Mouse (Mus musculus): ENCODE results near the gene Fgr.
"Not testable (repeated sequence)": the region's sequence is repeated elsewhere in the genome, so short reads cannot be mapped to it uniquely, and the experiment has no call there.

Fgr gene

DNA sequence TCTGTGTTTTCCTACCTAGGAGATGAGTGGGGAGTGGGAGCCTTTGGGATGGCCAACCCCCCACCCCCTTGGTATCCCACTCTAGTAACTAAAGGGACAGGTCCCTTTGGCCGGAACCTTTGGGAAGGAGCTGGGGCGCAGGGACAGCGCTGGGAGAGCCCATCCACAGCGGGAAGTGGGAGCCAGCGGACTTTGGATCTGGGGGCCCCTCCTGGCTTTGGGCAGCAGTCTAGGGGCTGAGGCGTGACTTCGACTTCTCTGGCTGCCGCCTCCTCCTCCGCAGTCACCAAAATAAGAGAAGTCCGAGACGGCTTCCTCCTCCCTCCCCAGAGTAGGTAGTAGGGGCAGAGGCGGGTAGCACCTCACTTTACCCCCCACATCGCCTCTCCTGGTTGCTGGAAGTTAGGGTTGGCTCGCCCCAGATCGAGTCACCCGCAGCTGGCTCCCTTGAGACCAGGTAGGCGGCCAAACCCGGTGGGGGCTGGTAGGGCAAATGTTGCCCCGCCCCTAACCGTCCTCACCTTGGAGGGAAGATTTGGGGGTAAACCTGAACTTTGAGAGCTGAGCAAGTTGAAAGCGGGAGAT, at the start of gene Fgr:
Gene Fgr, plus strand, starts transcription at position 282 of the 585 bp plus-strand sequence.
- no peak for DNase-seq (ENCODE audit: low read depth, low spot score)

DNA sequence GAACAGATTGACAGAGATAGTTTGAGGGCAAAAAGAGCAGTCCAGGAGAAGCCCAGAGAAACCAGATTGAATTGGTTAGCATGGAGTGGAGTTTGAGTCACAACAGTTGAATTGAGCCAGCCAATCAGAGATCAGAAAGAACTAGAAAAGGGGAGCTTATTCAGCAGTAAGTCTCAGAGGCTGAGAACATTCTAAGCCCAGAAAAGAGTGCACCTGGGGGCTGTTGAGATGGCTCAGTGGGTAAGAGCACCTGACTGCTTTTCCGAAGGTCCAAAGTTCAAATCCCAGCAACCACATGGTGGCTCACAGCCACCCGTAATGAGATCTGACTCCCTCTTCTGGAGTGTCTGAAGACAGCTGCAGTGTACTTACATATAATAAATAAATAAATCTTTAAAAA, 47.4 kb upstream of the Fgr start:
- DNase-seq (ENCODE audit: low read depth, low spot score), result not testable (repeated sequence)

DNA sequence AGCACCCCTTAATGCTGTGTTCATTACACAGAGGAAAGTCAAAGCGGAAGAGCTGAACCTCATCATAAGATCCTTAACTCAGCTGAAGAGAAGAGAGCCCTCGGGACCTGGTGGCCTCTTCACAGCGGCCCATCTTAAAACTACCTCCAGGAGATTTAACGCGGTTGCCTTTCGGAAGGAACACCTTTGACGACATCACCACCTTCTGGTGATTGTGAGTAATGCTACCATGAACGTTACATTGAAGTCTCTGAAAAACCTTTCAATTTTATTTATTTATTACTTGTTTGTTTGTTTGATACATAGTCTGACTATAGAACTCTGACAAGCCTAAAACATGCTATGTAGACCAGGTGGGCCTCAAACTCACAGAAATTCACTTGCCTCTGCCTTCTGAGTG, 43.1 kb upstream of the Fgr start:
- DNase-seq (ENCODE audit: low read depth, low spot score), result peak; percentile 82

DNA sequence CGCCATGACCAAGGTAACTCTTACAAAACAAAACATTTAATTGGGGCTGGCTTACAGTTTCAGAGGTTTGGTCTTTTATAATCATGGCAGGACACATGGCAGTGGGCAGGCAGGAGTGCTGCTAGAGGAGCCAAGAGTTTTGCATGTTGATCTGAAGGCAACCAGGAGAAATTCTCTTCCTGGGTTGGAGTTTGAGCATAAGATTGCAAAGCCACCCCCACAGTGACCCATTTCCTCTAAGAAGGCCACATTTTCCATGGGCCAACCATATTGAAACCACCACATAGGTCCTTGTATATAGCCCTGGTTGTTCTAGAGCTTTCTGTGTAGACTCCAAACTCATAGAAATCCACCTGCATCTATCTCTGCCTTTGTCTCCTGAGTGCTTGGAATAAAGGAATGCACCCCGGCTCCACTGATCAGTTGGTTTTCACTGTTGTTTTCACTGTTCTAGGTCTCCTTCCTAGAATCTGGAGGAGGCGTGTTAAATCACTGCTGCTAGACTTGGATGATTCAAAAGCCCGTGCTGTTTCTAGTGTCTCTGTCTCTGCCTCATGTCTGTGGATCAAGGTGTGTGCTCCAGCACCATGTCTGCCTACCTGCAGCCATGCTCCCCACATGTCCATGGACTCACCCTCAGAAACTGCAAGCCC, 41.0 kb upstream of the Fgr start:
- no peak for DNase-seq (ENCODE audit: low read depth, low spot score)

DNA sequence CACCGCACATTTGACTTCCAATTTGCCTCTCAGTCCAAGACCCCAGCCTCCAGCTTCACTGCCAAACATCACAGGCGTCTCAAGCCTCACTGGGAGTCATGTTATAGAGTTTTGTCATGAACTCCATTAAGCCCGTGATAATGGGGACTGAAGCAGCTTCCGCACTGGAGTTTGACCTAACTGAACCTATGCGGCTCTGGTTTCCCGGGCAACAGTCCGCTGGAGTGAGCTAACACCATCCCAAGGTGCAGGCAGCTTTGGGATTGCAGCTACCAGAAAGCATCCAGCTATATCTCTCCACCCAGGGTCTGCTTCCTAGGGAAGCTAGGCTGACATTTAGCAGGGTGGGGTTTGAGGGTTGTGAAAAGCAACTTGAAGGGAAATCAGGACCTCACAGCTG, 39.3 kb upstream of the Fgr start:
- DNase-seq (ENCODE audit: low read depth, low spot score), result peak; percentile 37

DNA sequence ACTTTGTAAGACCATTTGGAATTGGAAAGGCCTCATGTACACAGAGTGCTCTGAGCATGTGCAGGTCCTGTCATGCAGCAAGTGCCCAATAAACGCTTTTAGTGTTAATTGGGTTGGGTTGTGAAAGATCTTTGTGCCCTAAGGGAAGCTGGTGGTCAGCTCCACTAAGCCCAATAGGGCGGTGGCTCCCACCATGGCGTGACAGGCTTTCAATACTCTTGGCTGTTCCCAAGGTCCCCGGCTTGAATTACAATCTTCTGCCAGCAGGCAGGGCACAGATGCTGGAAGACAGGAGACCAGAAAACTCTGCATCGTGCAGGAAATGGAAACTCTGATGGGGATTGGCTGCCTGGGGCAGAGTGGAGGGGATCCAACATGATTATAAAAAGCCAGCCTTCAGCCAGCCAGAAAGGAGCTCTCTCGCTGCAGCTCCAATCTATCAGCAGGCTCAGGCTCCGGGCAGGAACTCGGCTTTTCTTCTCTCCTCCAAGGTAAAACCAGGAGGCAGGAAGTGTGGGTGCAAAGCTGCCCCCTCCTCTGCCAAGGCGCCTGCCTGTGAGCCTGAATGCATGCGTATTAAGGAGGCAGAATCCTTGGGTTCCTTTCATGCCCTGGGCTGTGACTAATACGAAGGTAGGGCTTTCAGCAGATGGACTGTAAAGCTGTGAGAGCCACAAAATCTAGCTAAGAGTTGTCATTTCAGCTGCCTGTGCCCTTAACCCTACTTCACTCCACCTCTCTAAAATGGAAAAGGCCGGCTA, 35.5 kb upstream of the Fgr start:
- peak; percentile 43 for DNase-seq (ENCODE audit: low read depth, low spot score)

DNA sequence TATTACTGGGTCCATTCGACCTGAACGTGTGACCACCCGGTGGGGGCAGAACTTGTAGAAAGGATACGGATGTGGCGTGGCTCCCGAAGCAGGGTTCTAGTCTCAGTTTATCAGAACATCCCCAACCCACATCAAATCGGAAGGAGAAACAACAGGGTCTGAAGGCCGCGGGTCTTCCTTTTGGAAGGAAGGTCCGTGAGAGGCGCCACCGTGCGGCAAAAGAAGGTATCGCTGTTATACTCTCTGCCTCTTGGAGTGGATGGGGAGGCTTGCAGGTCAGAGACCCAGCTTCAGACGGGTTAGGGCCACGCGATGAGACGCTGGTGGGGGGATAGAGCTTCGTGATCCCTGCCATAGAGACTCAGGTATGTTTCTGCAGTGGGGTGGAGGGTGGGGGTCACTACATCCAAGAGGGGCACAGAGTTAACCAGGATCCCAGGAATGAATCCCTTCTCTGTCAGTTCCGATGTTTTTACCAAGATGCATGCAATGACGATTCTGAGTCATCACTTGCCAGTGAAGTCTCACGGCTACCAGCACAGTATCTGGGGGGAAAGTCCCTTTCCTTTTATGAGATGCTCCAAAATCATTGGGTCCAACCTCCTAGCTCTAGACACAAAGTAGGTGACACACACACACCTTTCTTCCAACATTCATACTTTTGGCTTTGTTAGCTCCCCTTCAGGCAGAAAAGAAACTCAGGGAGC, 34.3 kb upstream of the Fgr start:
- peak; percentile 75 for DNase-seq (ENCODE audit: low read depth, low spot score)

DNA sequence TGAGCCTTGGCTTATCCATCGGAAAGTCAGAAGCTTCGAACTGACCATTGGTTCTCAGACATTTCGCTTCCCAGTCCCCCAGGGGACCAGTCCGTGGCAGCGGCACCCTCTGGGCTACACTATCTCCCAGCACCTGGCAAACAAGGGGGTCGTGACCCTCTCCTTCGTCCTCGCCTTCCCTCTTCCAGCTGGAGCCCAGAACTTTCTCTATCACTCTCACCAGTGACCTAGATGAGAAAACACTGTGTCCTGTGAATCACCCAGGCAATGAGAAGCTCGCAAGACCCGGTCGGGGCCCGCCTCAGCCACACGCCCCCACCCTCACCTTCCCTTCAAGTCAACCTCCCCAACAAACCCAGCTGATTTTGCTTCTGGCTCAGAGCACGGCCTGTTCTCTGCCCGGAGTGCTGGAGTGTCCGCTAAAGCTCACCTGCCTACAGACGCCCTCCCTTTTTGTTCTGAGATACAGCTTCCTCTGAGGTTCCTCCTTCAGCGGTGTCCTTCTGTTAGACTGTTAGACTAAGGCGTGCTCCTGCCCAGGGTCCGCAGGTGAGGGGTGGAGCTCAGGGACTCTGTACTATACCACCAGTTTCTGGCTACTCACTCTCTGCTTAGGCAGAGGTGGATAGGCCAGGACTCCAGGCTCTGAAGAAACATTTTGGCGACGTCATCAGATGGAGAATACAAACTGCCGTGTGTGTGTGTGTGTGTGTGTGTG, 32.7 kb upstream of the Fgr start:
- no peak for DNase-seq (ENCODE audit: low read depth, low spot score)

DNA sequence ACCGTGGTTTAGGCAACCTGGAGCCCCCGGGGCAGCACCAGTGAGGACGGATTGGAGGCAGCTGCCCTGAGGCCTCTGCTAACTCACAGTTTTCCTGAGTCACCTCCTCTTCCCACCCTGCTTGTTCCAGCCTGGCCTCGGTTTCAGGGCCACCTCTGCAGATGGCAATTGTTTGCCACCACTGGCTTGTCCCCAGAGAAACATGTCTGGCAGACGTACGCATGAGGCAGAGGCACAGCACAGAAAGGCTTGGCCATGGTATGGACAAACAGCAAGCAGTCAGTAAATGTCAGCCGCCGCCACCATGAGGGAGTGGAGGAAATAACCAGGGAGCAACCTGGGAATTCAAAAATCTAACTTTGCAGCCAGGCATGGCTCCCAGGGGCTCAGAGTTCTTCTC, 30.8 kb upstream of the Fgr start:
- no peak for DNase-seq (ENCODE audit: low read depth, low spot score)

DNA sequence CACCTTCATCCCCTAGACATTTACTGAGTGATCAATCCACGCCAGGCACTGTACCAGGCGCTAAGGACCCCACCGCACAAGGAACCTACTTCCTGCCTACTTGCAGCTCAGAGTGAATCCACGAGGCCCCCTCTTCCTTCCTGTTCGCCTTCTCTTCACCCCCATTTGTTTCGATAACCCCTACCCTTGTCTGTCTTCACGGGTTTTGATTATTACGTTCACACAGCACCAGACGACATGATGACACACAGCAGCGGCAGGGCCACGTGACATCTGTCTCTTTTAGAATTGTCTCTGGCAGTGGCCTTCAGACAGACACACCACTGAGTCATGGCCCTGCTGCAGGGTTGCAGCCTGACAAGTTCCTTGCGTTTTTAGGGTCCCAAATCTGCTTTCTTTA, 29.8 kb upstream of the Fgr start:
- no peak for DNase-seq (ENCODE audit: low read depth, low spot score)

DNA sequence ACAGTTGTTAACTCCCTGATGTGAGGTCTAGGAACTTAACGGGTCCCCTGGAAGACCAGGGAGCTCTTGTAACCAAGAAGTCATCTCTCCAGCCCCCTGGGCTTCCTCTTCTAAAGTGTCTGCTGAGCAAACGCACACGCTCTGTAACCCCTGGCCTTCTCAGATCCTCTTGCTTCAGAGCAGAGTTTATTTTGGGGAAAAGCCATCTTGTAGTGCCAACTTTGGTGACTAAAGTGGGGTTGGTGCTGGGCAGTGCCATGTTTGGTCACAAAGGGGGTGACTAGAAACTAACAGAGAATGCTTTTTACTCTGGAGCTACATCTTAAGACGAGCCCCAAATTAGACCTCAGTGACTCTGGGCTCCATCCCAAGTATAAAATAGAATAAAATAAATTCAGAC, 29.1 kb upstream of the Fgr start:
- DNase-seq (ENCODE audit: low read depth, low spot score), result no peak

DNA sequence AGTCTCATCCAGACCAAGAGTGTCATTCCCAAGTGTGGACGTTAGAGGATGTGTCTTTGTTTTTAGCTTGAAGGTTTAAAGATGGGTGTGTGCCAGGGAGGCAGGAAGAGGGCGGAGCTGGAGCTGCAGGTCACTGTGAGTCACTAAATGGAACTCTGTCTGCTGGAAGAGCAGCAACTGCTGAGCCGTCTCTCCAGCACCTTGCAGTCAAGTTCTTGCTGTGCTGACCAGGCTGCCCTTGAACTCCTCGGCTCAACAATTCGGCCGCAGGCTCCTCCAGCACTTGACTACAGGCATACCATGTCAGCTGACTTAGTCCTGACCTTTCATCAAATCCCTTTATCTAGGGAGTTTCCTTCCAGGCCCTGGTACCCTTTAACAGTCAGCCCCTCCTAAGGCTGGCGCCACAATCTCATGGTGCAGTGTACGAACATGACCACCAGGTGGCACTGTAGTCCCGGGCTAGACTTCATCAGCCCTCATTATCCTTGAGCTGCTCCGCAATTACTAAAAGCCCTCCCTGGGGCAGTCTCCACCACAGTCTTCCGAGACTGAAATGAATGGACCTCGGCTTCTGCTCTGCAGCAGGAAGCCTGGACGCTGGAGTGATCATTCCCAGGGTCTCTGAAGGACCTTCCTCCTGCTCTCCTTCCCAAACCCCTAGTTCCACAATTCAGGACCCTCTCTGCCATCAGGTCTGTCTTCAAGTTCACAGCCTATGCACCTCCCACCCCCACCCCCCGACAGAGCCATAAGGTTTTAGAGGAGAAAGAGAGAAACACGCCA, 28.4 kb upstream of the Fgr start:
- peak; percentile 75 for DNase-seq (ENCODE audit: low read depth, low spot score)

DNA sequence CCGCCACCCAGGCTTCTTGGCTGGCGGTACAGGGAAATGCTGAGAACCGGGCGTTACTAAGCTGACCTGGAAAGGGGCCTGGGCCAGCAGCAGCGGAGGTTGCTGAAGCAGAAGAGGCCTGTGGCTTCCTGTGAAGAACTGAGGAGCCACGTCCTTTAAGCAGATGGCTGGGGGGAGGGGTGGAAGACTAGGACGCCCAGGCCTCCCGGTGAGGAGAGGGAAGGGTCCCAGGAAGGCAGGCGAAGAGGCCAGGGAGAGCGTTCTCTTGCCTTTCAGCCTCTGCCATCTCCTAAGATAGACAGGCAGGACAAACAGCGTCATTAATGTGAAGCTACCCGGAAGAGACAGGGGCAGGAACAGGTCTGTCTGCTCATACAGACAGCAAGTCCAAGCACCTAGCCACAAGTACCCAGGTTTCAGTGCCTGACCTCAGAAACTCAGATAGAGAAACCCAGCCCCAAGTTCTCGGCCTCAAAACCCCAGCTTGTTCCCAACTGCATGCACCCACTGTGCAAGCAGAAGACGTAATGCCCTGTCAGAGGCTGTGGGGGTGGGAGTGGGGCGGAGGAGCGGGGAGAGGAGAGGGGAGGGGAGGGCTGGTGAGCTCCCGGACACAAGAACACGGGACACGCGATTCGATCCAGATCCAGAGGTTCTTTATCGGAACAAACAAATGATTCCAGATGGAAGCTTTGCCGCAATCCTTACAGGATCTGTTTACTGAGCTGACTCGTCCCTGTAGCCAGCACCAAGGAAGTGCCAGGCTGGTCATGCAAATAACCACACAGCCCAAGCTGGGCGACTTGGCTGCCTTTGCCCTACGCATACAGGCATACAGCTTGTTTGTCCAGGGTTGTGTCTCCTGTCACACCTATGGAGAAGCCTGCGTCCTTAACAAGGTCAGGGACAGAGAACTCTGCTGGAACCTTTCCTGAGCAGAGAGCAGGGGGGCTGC, 27.6 kb upstream of the Fgr start:
- peak; percentile 46 for DNase-seq (ENCODE audit: low read depth, low spot score)

DNA sequence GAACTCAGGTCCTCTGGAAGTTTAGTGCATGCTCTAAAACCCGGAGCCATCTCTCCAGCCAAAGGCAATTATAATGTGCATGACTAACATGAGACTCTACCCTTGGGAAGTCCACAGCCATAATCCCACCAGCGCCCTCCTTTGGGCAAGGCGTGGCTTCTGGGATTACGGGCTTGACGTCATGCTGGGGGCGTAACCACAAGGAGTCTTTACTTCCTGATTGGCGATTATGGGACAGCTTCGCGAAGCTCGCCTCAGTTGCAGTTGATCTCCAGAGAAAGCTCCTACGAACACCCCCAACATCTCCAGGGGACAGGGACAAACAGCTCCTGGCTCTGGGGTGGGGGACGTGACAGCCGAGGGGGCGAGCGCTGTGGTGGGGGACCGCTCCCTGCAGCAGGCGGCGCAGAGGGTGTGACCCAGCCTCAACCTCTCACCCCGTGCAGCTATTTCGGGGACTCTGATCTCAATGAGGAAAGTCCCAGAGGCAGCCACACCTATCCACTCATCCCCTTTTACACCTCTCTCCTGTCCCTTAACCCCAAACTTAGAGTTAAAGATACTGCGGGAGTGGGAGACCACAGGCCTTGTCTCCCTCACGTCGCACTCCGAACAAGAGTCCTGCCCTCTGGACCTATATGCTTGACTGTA, 23.9 kb upstream of the Fgr start:
- DNase-seq (ENCODE audit: low read depth, low spot score), result no peak

DNA sequence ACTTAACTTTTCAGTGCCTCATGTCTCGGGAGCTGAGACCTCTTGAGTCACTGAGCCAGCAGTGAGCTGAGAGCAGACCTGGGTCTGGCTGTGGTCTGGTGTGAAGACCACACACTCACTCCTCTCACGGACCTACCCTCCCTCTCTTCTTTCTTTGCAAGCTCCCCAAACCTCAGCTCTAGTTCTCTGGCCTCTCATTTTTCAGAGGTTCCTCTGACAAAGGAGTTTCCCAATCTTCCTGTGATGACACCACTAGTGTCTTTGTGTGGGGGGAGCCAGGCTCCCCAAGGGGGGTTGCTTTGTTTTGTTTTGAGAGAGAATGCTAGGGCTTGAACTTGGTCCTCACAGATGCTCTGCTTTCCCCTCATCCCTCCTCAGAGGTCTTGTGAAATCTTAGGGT, 22.9 kb upstream of the Fgr start:
- DNase-seq (ENCODE audit: low read depth, low spot score), result no peak

DNA sequence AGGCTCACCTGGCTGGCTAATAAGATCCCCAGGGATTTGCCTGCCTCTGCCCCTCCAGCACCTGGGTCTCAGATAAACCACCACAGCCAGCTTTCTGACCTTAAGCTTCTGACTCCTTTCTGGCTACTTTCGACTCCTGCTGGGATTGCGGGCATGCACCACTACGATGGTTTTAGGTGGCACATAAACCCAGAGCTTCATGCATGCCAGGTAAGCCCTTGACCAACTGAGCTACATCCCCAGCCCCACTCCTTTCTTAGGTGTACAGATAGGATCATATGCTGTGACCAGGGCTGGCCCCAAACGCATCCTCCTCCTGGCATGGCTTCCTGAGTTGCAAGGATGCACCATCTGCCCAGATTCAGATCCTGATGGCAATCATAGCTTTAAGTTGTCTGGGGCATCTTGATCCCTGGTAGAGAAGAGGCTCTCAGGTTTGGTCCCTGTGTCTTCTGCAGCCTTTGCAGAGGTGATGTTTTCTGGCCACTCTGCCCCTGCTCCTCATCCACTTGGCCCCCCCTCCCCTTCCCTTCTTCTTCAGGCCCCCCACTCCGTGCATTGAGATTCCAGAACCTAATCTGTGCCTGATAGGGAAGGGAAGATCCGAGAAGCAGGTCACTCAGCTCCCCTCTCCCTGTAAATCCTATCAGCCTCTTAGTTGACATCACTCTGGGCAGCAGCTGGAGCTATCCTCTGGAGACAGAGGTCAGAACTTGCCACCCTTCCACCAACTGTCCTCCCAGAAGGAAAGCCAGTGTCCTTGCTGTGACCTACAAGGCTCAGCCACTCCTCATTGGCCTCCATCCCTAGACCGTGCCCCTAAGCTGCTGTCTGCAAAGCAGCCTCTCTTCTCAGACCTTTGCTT, 19.1 kb upstream of the Fgr start:
- no peak for DNase-seq (ENCODE audit: low read depth, low spot score)

DNA sequence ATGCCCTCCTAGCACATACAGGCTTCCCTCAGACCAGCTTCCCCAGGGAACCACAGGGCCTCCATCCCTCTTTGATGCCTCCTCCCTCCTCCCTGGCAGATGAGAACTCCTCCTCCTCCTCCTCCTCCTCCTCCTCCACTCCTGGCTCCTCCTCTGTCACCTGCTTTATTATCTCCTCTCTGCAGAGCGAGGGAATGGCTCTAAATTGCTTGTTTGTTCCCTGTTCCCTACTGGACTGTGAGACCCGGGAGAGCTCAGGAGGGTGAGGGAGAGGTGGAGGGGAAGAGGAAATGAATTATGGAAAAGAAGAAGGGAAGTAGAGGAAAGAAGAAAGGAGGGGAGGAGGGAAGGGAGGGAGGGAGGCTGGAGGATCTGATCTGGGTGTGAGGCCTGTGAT, 18.5 kb upstream of the Fgr start:
- DNase-seq (ENCODE audit: low read depth, low spot score), result no peak
